Mouse (Mus musculus) c-Kit-negative CD71-positive TER-119-positive erythroid progenitor cells, embryonic 14.5 days (primary cell): ENCODE measurements around the gene Vmn2r93.

Experiments used
- DNase-seq: peaks from one replicate; pipeline ENCODE4 v3.0.0-alpha.2; 2013; ENCODE audit warnings: low read depth, low spot score

The Vmn2r93 gene

GRCm38 (mm10) chr17:18297799-18298198 is at the start of gene Vmn2r93:
TSS of gene Vmn2r93 (plus strand) at chr17:18298099.
- no peak for DNase-seq

DNA sequence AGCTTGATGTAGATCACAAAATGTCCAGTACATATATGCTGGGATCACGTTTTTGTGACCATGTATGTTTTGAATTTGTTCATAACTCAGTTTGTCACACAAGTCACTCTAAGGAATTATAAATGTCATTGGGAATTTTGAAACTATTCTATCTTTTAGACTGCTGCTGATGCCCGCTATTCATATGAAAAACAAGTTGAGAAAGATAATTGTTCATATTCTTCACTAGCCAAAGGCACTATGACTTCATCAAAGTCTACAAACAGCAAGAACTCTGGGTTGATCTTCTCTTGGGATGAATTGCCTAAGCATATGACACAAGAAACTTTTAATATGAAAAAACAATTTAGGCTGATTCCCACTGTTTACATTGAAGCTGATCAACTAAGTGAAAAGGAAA is 20.2 kb upstream of the Vmn2r93 start, which contains the start of gene Vmn2r94:
Vmn2r94 (minus strand) TSS at position 101 of the 400 bp plus-strand sequence.
- no peak for DNase-seq

GRCm38 (mm10) chr17:18323031-18323430 is 25.1 kb downstream of the Vmn2r93 start:
- no peak for DNase-seq

DNA sequence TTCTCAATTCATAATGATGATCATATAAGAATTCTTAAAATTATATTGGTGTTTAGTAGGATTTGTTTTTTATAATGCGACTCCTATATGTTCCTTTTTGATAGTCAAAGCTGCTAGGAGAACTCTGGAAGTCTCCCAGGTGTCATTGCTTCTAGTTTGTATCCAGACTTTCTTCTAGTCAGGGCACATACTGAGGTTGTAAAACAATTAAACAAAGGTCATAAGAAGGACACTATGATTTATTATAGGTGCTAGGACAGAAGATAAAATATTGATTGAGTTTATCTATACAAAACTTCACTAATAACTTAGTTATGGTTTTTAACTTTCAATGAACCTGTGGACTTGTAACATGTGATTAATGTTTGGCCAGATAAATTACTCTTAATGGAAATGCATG is 62.1 kb downstream of the Vmn2r93 start:
- DNase-seq, result no peak

DNA sequence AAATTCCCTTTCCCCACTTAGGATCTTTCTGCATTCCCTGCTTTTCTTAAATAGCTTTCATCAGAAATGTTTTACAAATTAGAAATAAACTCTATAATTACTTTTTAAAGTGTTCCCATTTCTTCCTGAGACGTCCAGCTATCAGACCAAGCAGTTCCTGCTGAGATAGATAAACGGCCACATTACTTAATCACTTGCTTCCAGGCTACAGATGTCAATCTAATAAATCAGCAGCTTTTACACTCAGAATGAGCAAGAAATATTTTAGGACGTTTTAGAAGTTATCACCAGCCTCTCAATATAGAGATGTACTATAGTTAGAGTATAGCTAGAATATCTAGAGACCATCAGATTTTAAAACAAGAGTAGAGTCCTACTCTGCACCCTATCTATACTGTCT is 62.7 kb downstream of the Vmn2r93 start:
- DNase-seq, result no peak
